Comparison of ENCODE assay signal across 8 mouse cellular contexts in the genomic region with DNA sequence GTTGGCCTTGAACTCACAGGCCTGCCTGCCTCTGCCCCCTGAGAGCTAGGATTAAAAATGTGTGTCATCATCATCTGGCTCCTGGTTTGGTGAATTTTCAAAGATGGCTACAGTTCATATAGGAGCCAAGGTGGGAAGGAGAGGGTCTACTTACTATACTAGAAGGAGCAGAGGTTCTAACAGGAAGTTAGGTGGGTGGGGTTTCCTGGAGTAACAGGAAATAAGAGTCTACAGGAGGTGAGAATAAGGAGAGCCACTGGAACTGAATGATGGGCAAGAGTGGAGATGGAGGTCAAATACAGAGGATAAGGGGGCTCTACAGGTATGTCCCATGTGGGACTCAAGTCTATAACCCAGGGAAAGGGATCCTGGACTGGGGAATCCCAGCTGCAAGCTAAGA. TPM values are rescaled to one million over a fixed set of nuclear protein-coding genes. Genes with fewer than 3 reads are reported as not detected.
DNase-seq lines count a peak whose midpoint lies in the region; ATAC-seq lines count a peak whose summit lies in the region.

No protein-coding gene starts in this region.

- no peaks in the 10 kb centered on the region for H3K27me3 ChIP-seq in lung, embryonic 15.5 days
- peaks cover 2% of the 10 kb centered on the region; the same call in 1 of the 2 replicates for H3K27me3 ChIP-seq in forebrain, embryonic 10.5 days (ENCODE audit: poor library complexity, severe bottlenecking)
- H3K27me3 ChIP-seq in limb, embryonic 12.5 days, result no peaks in the 10 kb centered on the region
- H3K27me3 ChIP-seq in neural tube, embryonic 15.5 days (replicated peaks), result no peaks in the 10 kb centered on the region

- H3K4me2 ChIP-seq in lung, embryonic 15.5 days, result peak overlapping the region; percentile 87
- H3K4me2 ChIP-seq in limb, embryonic 12.5 days, result peak overlapping the region; percentile 88
- H3K4me2 ChIP-seq in neural tube, embryonic 15.5 days, result peak overlapping the region; percentile 91

- H3K27ac ChIP-seq in lung, embryonic 15.5 days, result no peak overlapping the region
- H3K27ac ChIP-seq in forebrain, embryonic 10.5 days, result peak overlapping the region; percentile 91
- H3K27ac ChIP-seq in limb, embryonic 12.5 days, result no peak overlapping the region
- H3K27ac ChIP-seq in neural tube, embryonic 15.5 days (replicated peaks), result no peak overlapping the region

- no peaks in the 10 kb centered on the region for H3K9me3 ChIP-seq in lung, embryonic 15.5 days
- no peaks in the 10 kb centered on the region for H3K9me3 ChIP-seq in forebrain, embryonic 10.5 days
- no peaks in the 10 kb centered on the region for H3K9me3 ChIP-seq in limb, embryonic 12.5 days
- no peaks in the 10 kb centered on the region for H3K9me3 ChIP-seq in neural tube, embryonic 15.5 days (replicated peaks)

- H3K9ac ChIP-seq in lung, embryonic 15.5 days, result peak overlapping the region; percentile 86
- peak overlapping the region; percentile 80; the same call in 1 of the 2 replicates for H3K9ac ChIP-seq in limb, embryonic 12.5 days (replicated peaks)
- H3K9ac ChIP-seq in neural tube, embryonic 15.5 days (replicated peaks), result peak overlapping the region; percentile 77; the same call in 1 of the 2 replicates

- peaks cover 20% of the 10 kb centered on the region for H3K36me3 ChIP-seq in lung, embryonic 15.5 days
- peaks cover 50% of the 10 kb centered on the region for H3K36me3 ChIP-seq in forebrain, embryonic 10.5 days (replicated peaks)
- peaks cover 38% of the 10 kb centered on the region for H3K36me3 ChIP-seq in limb, embryonic 12.5 days
- H3K36me3 ChIP-seq in neural tube, embryonic 15.5 days, result peaks cover 20% of the 10 kb centered on the region

- H3K4me3 ChIP-seq in lung, embryonic 15.5 days, result peak overlapping the region; percentile 79
- peak overlapping the region; percentile 92 for H3K4me3 ChIP-seq in forebrain, embryonic 10.5 days
- peak overlapping the region; percentile 72 for H3K4me3 ChIP-seq in limb, embryonic 12.5 days (replicated peaks)
- H3K4me3 ChIP-seq in neural tube, embryonic 15.5 days (replicated peaks), result peak overlapping the region; percentile 88

- H3K4me1 ChIP-seq in lung, embryonic 15.5 days, result peaks cover 55% of the 10 kb centered on the region
- peaks cover 48% of the 10 kb centered on the region for H3K4me1 ChIP-seq in forebrain, embryonic 10.5 days
- H3K4me1 ChIP-seq in limb, embryonic 12.5 days (replicated peaks), result peaks cover 44% of the 10 kb centered on the region
- peaks cover 47% of the 10 kb centered on the region for H3K4me1 ChIP-seq in neural tube, embryonic 15.5 days

- no peak for ATAC-seq in lung, embryonic 15.5 days (ENCODE audit: borderline replicate concordance, extremely low read depth, low FRiP score, low TSS enrichment)
- ATAC-seq in limb, embryonic 12.5 days (ENCODE audit: insufficient number of reproducible peaks, insufficient read depth, low FRiP score, low TSS enrichment, low read depth), result no peak
- ATAC-seq in neural tube, embryonic 15.5 days (ENCODE audit: low FRiP score), result no peak

- DNase-seq in lung, postnatal 25 days (ENCODE audit: low spot score), result no peak
- DNase-seq in forebrain, embryonic 10.5 days (ENCODE audit: extremely low spot score, low spot score), result no peak
- DNase-seq in urinary bladder, adult 2 months (ENCODE audit: low spot score), result no peak
- DNase-seq in testis, postnatal 14 days (ENCODE audit: low spot score), result no peak
- no peak for DNase-seq in retina, embryonic 14.5 days (ENCODE audit: low spot score)

RNA-seq across cellular contexts. Expression of gene Cdc37, which starts 1.4 kb away (rescaled TPM):
- polyA plus RNA-seq in lung, embryonic 15.5 days (2015; fragmentation: Nextera tagmentation; extraction: Ambion mirVana), result 316 and 319 TPM in 2 replicates
- polyA plus RNA-seq in forebrain, embryonic 10.5 days (2016; fragmentation: Nextera tagmentation; extraction: Ambion mirVana), result 351 and 371 TPM in 2 replicates
- polyA plus RNA-seq in limb, embryonic 12.5 days (2016; fragmentation: Nextera tagmentation; extraction: Ambion mirVana), result 338 and 357 TPM in 2 replicates
- polyA plus RNA-seq in neural tube, embryonic 15.5 days (2015; fragmentation: Nextera tagmentation; extraction: Ambion mirVana), result 199 and 230 TPM in 2 replicates
- polyA plus RNA-seq in urinary bladder, adult 2 months (2012; rRNA removed), result 198 and 211 TPM in 2 replicates

RNA-seq across cellular contexts. Expression of gene Pde4a, which starts 17.1 kb away (rescaled TPM):
- 8.6 and 9.3 TPM in 2 replicates for polyA plus RNA-seq in lung, embryonic 15.5 days (2015; fragmentation: Nextera tagmentation; extraction: Ambion mirVana)
- polyA plus RNA-seq in forebrain, embryonic 10.5 days (2016; fragmentation: Nextera tagmentation; extraction: Ambion mirVana), result 3.8 and 4.3 TPM in 2 replicates
- polyA plus RNA-seq in limb, embryonic 12.5 days (2016; fragmentation: Nextera tagmentation; extraction: Ambion mirVana), result 4.8 and 5.6 TPM in 2 replicates
- 37.4 and 42.1 TPM in 2 replicates for polyA plus RNA-seq in neural tube, embryonic 15.5 days (2015; fragmentation: Nextera tagmentation; extraction: Ambion mirVana)
- polyA plus RNA-seq in urinary bladder, adult 2 months (2012; rRNA removed), result 8.3 and 11.6 TPM in 2 replicates

RNA-seq across cellular contexts. Expression of gene Tyk2, which starts 17.4 kb away (rescaled TPM):
- 12.7 and 15.6 TPM in 2 replicates for polyA plus RNA-seq in lung, embryonic 15.5 days (2015; fragmentation: Nextera tagmentation; extraction: Ambion mirVana)
- 12.6 and 13.4 TPM in 2 replicates for polyA plus RNA-seq in forebrain, embryonic 10.5 days (2016; fragmentation: Nextera tagmentation; extraction: Ambion mirVana)
- polyA plus RNA-seq in limb, embryonic 12.5 days (2016; fragmentation: Nextera tagmentation; extraction: Ambion mirVana), result 15.0 and 16.1 TPM in 2 replicates
- polyA plus RNA-seq in neural tube, embryonic 15.5 days (2015; fragmentation: Nextera tagmentation; extraction: Ambion mirVana), result 9.9 and 12.4 TPM in 2 replicates
- 23.9 and 28.5 TPM in 2 replicates for polyA plus RNA-seq in urinary bladder, adult 2 months (2012; rRNA removed)

RNA-seq across cellular contexts. Expression of gene Raver1, which starts 56.6 kb away (rescaled TPM):
- 62.0 and 65.4 TPM in 2 replicates for polyA plus RNA-seq in lung, embryonic 15.5 days (2015; fragmentation: Nextera tagmentation; extraction: Ambion mirVana)
- 94.3 and 103 TPM in 2 replicates for polyA plus RNA-seq in forebrain, embryonic 10.5 days (2016; fragmentation: Nextera tagmentation; extraction: Ambion mirVana)
- 60.8 and 77.0 TPM in 2 replicates for polyA plus RNA-seq in limb, embryonic 12.5 days (2016; fragmentation: Nextera tagmentation; extraction: Ambion mirVana)
- polyA plus RNA-seq in neural tube, embryonic 15.5 days (2015; fragmentation: Nextera tagmentation; extraction: Ambion mirVana), result 25.6 and 38.0 TPM in 2 replicates
- polyA plus RNA-seq in urinary bladder, adult 2 months (2012; rRNA removed), result 24.2 and 33.2 TPM in 2 replicates

RNA-seq across cellular contexts. Expression of gene Gm38431, which starts 56.6 kb away (rescaled TPM):
- 2.4 and 2.5 TPM in 2 replicates for polyA plus RNA-seq in lung, embryonic 15.5 days (2015; fragmentation: Nextera tagmentation; extraction: Ambion mirVana)
- 3.1 and 3.3 TPM in 2 replicates for polyA plus RNA-seq in forebrain, embryonic 10.5 days (2016; fragmentation: Nextera tagmentation; extraction: Ambion mirVana)
- 2.8 and 4.2 TPM in 2 replicates for polyA plus RNA-seq in limb, embryonic 12.5 days (2016; fragmentation: Nextera tagmentation; extraction: Ambion mirVana)
- polyA plus RNA-seq in neural tube, embryonic 15.5 days (2015; fragmentation: Nextera tagmentation; extraction: Ambion mirVana), result 1.4 and 2.3 TPM in 2 replicates
- 1.3 and 1.8 TPM in 2 replicates for polyA plus RNA-seq in urinary bladder, adult 2 months (2012; rRNA removed)
